Mouse (Mus musculus) adrenal gland, postnatal 36 days (tissue): ENCODE data around the gene Olfr303. TPM values are rescaled to one million over a fixed set of nuclear protein-coding genes. Genes with fewer than 3 reads are reported as not detected.
"Not testable (repeated sequence)": the region's sequence is repeated elsewhere in the genome, so short reads cannot be mapped to it uniquely, and the experiment has no call there.

Experiments
- DNase-seq, 2 experiments: peaks; one replicate each; pipeline ENCODE4 v3.0.0; 2021; ENCODE audit warnings: mixed read lengths in 1 of 2
- long read RNA-seq, 2 experiments: library from polyadenylated mRNA; stranded (forward); transcript quantifications; one replicate each; pipeline ENCODE4 v2.0.0; 2021; ENCODE audit warnings: borderline sequencing depth in 2 of 2
- total RNA-seq, 2 experiments: library from RNA; stranded (reverse); gene quantifications; 2 replicates each; pipeline ENCODE4 v1.2.3; 2021

Olfr303 gene
- not detected for total RNA-seq
- long read RNA-seq, experiment 1, result 0 reads
- long read RNA-seq, experiment 2, result 0 reads

DNA sequence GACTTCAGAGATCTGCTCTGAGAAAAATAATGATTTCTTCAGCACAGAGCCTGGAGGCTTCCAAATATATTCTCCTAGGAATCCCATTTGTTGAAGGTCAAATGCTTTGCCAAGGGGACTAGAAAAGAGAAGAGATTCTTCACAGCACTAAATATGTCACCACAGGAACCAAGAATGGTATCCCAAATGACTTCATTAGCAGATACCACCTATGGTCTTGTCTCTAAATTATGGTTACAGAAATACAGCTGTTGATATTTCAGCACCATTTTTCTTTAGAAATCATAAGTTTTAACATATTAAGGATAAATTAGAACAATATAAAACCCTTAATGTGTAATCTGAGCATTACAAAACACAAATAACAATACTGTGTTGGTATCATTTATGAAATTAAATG lies at the start of gene Olfr303:
Gene Olfr303, minus strand, starts transcription at position 101 of the 400 bp plus-strand sequence.
- DNase-seq, result no peak

DNA sequence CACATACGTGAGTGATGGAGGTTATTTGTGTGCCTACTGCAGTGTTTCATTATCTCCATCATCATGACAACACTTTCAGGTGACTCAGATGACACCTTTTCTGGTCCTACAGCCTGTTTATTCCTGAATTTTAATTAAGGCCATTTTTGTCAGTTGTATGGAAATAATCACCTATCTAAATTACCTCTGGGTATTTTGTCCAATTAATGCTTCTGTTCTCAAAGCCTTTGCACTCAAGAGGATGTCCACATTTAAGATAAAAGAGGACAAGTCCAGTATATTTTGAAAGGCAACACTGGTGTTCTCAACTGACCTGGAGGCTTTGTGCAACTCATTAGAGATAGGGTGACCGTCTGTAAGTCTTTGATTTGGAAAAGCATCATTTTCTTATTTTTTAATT lies 6.0 kb upstream of the Olfr303 start, which contains the start of gene Olfr301:
Gene Olfr301, plus strand, starts transcription at position 301 of the 400 bp plus-strand sequence.
- DNase-seq, result no peak

DNA sequence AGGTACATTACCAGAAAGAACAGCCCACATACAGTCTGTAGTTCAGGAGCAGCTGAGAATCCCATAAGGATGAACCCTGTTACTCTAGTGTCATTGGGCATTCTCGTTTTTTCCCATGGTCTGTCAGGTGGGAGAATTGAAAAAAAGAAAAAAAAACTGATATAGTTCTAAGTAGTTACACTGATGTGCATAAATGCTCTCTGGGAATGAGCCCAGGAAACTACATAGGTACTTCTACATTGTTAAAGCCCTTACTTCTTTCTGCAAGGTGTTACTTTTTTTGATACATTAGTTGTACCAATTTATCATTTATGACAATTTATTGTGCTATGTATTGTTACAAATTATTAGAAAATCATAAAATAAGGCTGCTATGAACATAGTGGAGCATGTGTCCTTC lies 11.0 kb downstream of the Olfr303 start, which contains the start of gene Olfr304:
Gene Olfr304, minus strand, starts transcription at position 101 of the 400 bp plus-strand sequence.
- DNase-seq, result no peak

DNA sequence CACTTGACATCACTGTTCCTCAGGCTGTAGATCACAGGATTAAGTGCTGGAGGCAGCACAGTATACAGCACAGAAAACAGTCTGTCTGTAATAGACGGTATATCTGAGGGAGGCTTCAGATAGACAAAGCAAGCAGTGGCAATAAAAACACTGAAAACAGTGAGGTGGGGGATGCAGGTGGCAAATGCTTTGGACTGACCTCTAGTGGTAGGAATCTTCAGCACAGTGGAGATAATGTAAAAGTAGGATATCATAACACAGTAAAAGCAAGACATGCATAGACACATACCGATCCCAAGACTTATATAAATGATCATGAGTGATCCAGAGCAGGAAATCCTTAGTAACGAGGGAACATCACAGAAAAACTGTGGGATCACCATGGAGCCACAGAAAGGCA lies 11.8 kb downstream of the Olfr303 start:
- no peak for DNase-seq

DNA sequence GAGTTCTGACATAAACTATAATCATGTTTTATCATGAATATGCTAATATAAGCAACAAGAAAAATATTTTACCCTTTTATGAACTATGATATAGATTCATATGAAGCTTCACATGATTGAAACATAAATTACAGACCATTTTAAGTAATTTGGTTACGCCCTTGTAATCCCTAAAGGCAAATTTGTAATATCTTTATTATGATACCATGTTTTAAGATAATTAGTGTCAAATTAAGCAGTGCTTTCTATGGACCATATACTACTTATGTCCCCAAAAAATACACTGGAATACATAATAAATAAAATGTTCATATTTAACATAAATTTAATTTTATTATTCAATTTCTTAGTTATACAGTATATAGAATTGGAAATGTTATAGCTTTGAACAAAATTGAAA lies 30.8 kb downstream of the Olfr303 start, which contains the start of gene Olfr305:
Gene Olfr305, minus strand, starts transcription at position 101 of the 400 bp plus-strand sequence.
- no peak for DNase-seq

DNA sequence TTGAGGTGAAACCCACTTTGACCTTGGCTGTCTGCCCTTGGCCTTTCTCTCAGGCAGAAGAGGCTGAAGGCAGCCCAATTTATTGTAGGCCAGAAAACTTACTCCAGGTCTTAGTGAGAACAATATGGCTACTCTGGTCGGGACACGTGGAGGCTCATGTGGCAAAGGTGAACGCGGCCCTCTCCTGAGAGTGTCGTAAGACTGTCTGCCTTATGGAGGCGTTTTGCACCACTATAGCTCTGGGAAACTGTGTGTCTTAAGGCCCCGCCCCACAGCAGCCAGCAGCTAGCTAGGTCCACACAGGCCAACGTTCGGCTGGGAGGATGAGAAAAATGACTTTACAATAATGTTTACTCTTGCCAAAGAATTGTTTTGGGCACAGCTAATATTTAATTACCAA lies 51.3 kb downstream of the Olfr303 start:
- DNase-seq, result not testable (repeated sequence)

DNA sequence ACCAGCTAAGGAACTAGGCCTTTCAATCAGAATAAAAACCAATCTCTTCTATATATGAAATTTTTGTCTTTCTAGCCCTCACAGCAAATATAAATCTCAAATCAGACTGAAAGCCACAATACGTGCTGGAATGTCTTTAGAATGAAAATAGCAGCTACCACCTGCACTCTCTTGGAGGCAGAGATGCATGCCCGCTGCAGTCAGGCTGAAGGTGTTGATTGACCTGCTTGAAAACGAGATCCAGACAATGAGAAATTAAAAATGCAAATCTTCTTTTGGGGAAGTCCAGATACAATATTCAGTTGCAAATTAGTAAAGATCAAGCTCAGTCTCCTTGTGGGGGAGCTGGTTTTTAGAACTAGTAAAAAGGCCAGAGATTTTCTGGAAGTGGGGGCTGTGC lies 53.3 kb downstream of the Olfr303 start:
- DNase-seq, result no peak

DNA sequence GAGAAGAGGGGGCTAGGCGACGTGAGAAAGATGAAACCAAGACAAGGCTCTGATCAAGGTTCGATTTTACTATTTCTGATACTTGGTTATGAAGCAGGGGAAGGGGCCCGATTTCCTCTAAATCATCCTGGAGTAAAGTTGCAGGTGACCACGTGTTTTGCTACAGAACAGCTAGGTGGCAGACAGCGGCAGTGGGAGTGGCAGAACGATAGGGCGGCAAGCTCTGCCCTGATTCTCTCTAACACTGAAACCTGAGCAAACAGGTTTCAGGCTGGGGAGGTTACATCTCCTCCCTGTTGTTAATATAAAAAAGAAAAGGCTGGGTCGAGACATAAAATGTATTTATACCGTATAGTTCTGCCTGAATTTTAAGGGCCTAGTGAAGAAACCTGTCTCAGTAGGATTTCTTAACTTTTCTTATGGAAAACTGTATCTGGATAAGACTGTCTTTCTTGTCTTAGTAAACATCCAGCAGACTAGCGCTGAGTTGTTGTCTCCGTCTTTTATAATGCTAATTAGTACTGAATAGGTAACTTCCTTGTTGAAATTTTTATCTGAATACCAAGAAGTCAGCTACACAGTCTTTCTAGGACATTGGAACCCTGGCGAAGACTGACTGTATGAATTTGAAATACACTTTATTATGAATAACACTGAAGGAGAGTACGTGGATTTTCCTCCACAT lies 54.6 kb downstream of the Olfr303 start:
- no peak for DNase-seq

Other genes starting within 250 kb of the Olfr303 start
- gene Vmn2r75, start 226.0 kb downstream of the Olfr303 start, total RNA-seq, result not detected
- not detected for gene Vmn2r76, start 151.5 kb downstream of the Olfr303 start, total RNA-seq
- not detected for gene Olfr310, start 120.6 kb downstream of the Olfr303 start, total RNA-seq
- gene Olfr309, start 84.1 kb downstream of the Olfr303 start, total RNA-seq, result not detected
- not detected for gene Olfr308, start 72.2 kb downstream of the Olfr303 start, total RNA-seq
- not detected for gene Olfr307, start 60.2 kb downstream of the Olfr303 start, total RNA-seq
- not detected for gene Olfr305, start 30.9 kb downstream of the Olfr303 start, total RNA-seq
- gene Olfr304, start 11.1 kb downstream of the Olfr303 start, total RNA-seq, result not detected
- not detected for gene Olfr301, start 6.1 kb upstream of the Olfr303 start, total RNA-seq
- not detected for gene Olfr299, start 62.1 kb upstream of the Olfr303 start, total RNA-seq
- not detected for gene Olfr298, start 94.7 kb upstream of the Olfr303 start, total RNA-seq
- not detected for gene Olfr297, start 122.2 kb upstream of the Olfr303 start, total RNA-seq
- not detected for gene Olfr295, start 186.1 kb upstream of the Olfr303 start, total RNA-seq
- gene Olfr294, start 218.9 kb upstream of the Olfr303 start, total RNA-seq, result not detected